Comparison of ENCODE assay signal across 24 mouse cellular contexts in genomic region chr3:128226930-128227585, GRCm38 (mm10).
DNase-seq lines count a peak whose midpoint lies in the region; ATAC-seq and TF ChIP-seq lines count a peak whose summit lies in the region.
"Had no signal": no experiment of that assay in that cellular context is flagged by ENCODE, and none has a peak within 500 bp of the region (broad histone marks: within the 10 kb centered on the region; RNA-seq: fewer than 3 reads in every experiment).

No protein-coding gene starts in this region.

- no peaks in the 10 kb centered on the region for H3K36me3 ChIP-seq in heart, embryonic 16.5 days (ENCODE audit: control insufficient read depth, insufficient read depth)
- no peaks in the 10 kb centered on the region for H3K36me3 ChIP-seq in kidney, postnatal 0 days (ENCODE audit: insufficient read depth, low read length)
- H3K36me3 ChIP-seq in ES-E14 (ENCODE audit: control insufficient read depth, insufficient read depth, low read length, poor library complexity, severe bottlenecking): no peaks in the 10 kb centered on the region
- H3K36me3 ChIP-seq: forebrain, embryonic 10.5 days; G1E; heart, embryonic 10.5 days had no signal

- no peak overlapping the region for H3K9ac ChIP-seq in heart, embryonic 16.5 days (ENCODE audit: low read length)
- no peak overlapping the region for H3K9ac ChIP-seq in kidney, postnatal 0 days (ENCODE audit: low read depth, low read length)
- no peak overlapping the region for H3K9ac ChIP-seq in ES-E14 (ENCODE audit: insufficient read depth, low read depth, low read length, poor library complexity, severe bottlenecking)
- H3K9ac ChIP-seq: forebrain, embryonic 13.5 days; hindbrain, embryonic 14.5 days had no signal

- 0 out of 2 replicates have a peak, but pooled peaks cover 7% of the 10 kb centered on the region for H3K27me3 ChIP-seq in heart, embryonic 16.5 days (ENCODE audit: control insufficient read depth, insufficient read depth, low read length)
- no peaks in the 10 kb centered on the region for H3K27me3 ChIP-seq in kidney, postnatal 0 days (ENCODE audit: insufficient read depth, low read length)
- H3K27me3 ChIP-seq: forebrain, embryonic 13.5 days had no signal

- no peak overlapping the region for H3K4me3 ChIP-seq in heart, embryonic 16.5 days (ENCODE audit: low read length)
- no peak overlapping the region for H3K4me3 ChIP-seq in kidney, postnatal 0 days (replicated peaks; ENCODE audit: low read depth, low read length)
- no peak overlapping the region for H3K4me3 ChIP-seq in ES-E14 (ENCODE audit: insufficient read depth in 1 of 2, low read depth in 1 of 2, low read length in 2 of 2, poor library complexity in 1 of 2, severe bottlenecking in 1 of 2)
- H3K4me3 ChIP-seq: forebrain, embryonic 10.5 days; forebrain, embryonic 13.5 days; heart, adult 2 months; heart, embryonic 10.5 days had no signal

- DNase-seq in heart, postnatal 14 days: no peak
- peak; percentile 40 for DNase-seq in kidney, adult 9 months
- DNase-seq in kidney, postnatal 10 days: no peak
- no peak for DNase-seq in kidney, postnatal 0 days (ENCODE audit: low spot score)
- no peak for DNase-seq in kidney, postnatal 25 days
- DNase-seq in ES-E14 (ENCODE audit: low read depth, low spot score): no peak
- DNase-seq: adrenal gland, postnatal 10 days; adrenal gland, postnatal 36 days; cerebellum, adult 18-20 months; cerebellum, adult 9-10 months; cerebellum, postnatal 14 days; gastrocnemius, postnatal 10 days; gastrocnemius, postnatal 36 days; heart, adult 2 months; heart, postnatal 10 days; heart, postnatal 4 days had no signal

- peak; percentile 52; the same call in 1 of the 2 replicates for ATAC-seq in heart, embryonic 16.5 days (replicated peaks; ENCODE audit: extremely low read depth, insufficient read depth, low FRiP score)
- no peak for ATAC-seq in kidney, postnatal 0 days (replicated peaks; ENCODE audit: low FRiP score, low read depth)
- ATAC-seq: forebrain, embryonic 13.5 days; forebrain, embryonic 16.5 days; Patski had no signal

- in situ Hi-C loops in ES-E14 (cut with MboI; ENCODE audit: low sequenced_read_pairs in 2 of 2, unreplicated experiment in 2 of 2): no loop called here

- H3K9me3 ChIP-seq in heart, embryonic 16.5 days (replicated peaks; ENCODE audit: control insufficient read depth, low read length): no peaks in the 10 kb centered on the region
- H3K9me3 ChIP-seq in kidney, postnatal 0 days (replicated peaks; ENCODE audit: low read length): no peaks in the 10 kb centered on the region
- no peaks in the 10 kb centered on the region for H3K9me3 ChIP-seq in ES-E14 (ENCODE audit: control insufficient read depth, insufficient read depth, low read depth, low read length)
- H3K9me3 ChIP-seq: forebrain, embryonic 10.5 days; forebrain, embryonic 13.5 days; heart, embryonic 10.5 days had no signal

- TF ChIP-seq CTCF in kidney, postnatal 0 days (IDR thresholded peaks at IDR 0.05; ENCODE audit: low read depth): no peak

- 52% methylated on average over 6 of the region's 6 CpGs for WGBS in heart, embryonic 16.5 days
- WGBS in kidney, postnatal 0 days: 63% methylated on average over 6 of the region's 6 CpGs

- H3K4me2 ChIP-seq in heart, embryonic 16.5 days (ENCODE audit: low read depth, low read length): no peak overlapping the region
- H3K4me2 ChIP-seq in kidney, postnatal 0 days (ENCODE audit: low read length): no peak overlapping the region
- H3K4me2 ChIP-seq: forebrain, embryonic 13.5 days; hindbrain, embryonic 14.5 days had no signal

- no peaks in the 10 kb centered on the region for H3K4me1 ChIP-seq in heart, embryonic 16.5 days (ENCODE audit: control insufficient read depth, insufficient read depth, low read length)
- H3K4me1 ChIP-seq in kidney, postnatal 0 days (replicated peaks; ENCODE audit: insufficient read depth, low read length): peaks cover 3% of the 10 kb centered on the region; the same call in 1 of the 2 replicates
- H3K4me1 ChIP-seq in ES-E14 (ENCODE audit: control insufficient read depth in 2 of 2, insufficient read depth in 2 of 2, low read length in 2 of 2, poor library complexity in 1 of 2): no peaks in the 10 kb centered on the region
- H3K4me1 ChIP-seq: forebrain, embryonic 13.5 days had no signal

- no peak overlapping the region for H3K27ac ChIP-seq in heart, embryonic 16.5 days (ENCODE audit: low read length)
- H3K27ac ChIP-seq in kidney, postnatal 0 days: peak overlapping the region; percentile 54
- no peak overlapping the region for H3K27ac ChIP-seq in ES-E14 (ENCODE audit: insufficient read depth, low read depth, low read length, poor library complexity, severe bottlenecking)
- H3K27ac ChIP-seq: forebrain, embryonic 10.5 days; forebrain, embryonic 13.5 days; heart, adult 2 months; heart, embryonic 10.5 days; hindbrain, embryonic 14.5 days had no signal

- intact Hi-C loops in heart, postnatal 14 days (cut with DNase I): no loop called here

TF ChIP-seq in ES-E14, 5 proteins besides CTCF, POLR2A, EP300 and RAD21:
- TF ChIP-seq ZNF384 (IDR thresholded peaks at IDR 0.05; ENCODE audit: low read depth, low read length) (peak; percentile 52; the same call in 1 of the 2 replicates), CHD2 (IDR thresholded peaks at IDR 0.05; ENCODE audit: low read depth, low read length) (no peak)
